Mouse (Mus musculus): ENCODE results near the gene 6430548M08Rik. TPM values are rescaled to one million over a fixed set of nuclear protein-coding genes. Genes with fewer than 3 reads are reported as not detected.

The 6430548M08Rik gene
- polyA plus RNA-seq, 1 experiment from 2014 or later = 2.8 TPM

DNA sequence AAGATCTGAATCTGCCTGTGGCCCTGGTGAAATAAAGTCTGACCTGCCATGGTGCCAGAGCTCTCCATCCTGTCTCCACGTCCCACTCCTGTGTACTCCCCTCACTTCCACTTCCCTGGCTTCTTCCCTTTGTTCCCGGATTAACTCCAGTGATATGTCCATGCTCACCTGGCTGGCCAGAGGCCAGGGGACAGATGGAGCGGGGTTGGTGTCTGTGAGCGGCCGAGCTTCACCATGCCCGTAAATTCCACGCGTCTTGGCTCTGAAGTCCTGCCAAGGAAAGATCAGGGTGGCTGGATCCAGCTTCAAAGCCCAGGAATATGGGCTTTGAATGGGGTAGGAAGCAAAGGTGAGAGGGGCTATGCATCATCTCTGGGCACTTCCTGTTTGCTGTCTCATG is 53.2 kb downstream of the 6430548M08Rik start:
- no peaks in the 10 kb centered on the region for H3K4me1 ChIP-seq (ENCODE audit: control insufficient read depth, insufficient read depth, low read length)

DNA sequence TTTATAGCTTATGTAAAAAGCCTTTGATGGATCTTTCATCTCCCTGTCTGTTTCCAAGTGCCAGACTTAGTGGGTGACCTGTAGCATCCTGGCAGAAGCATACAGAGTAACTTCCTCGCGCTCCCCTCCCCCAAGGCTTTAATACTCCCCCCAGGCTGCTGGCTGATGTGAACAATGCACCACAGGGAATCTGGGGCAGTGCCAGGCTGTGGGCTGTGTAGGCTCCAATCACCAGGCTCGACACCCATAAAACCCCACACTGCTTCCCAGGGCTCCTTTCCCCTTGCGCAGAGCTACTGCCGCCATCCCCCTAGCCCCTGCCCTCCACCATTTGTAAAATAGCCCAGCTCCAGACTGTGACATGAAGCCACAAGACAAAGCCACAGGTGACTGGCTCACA is 53.9 kb downstream of the 6430548M08Rik start:
- ATAC-seq (replicated peaks; ENCODE audit: insufficient number of reproducible peaks, low FRiP score, low TSS enrichment, low read depth) = no peak
- 31% methylated on average over 5 of the region's 5 CpGs for WGBS
- no peak overlapping the region for H3K4me3 ChIP-seq (ENCODE audit: low read depth, low read length)
- no peaks in the 10 kb centered on the region for H3K36me3 ChIP-seq (replicated peaks; ENCODE audit: control insufficient read depth, insufficient read depth, low read depth, low read length)
- H3K9ac ChIP-seq (replicated peaks; ENCODE audit: low read length) = no peak overlapping the region
- no peaks in the 10 kb centered on the region for H3K9me3 ChIP-seq (replicated peaks; ENCODE audit: control insufficient read depth, low read length)
- no peaks in the 10 kb centered on the region for H3K4me1 ChIP-seq (ENCODE audit: control insufficient read depth, insufficient read depth, low read length)
- H3K27ac ChIP-seq (replicated peaks; ENCODE audit: low read depth, low read length) = no peak overlapping the region
- no peak for DNase-seq (ENCODE audit: low spot score)
- no peak overlapping the region for H3K4me2 ChIP-seq (ENCODE audit: low read depth, low read length)
- no peaks in the 10 kb centered on the region for H3K27me3 ChIP-seq (ENCODE audit: control insufficient read depth, insufficient read depth, low read length)

More for the DNA sequence above, 53.2 kb downstream of the 6430548M08Rik start:
- Histone ChIP-seq H3K27ac (replicated peaks; ENCODE audit: low read depth, low read length) (no peak overlapping the region), H3K9me3 (replicated peaks; ENCODE audit: control insufficient read depth, low read length) (no peaks in the 10 kb centered on the region), H3K27me3 (ENCODE audit: control insufficient read depth, insufficient read depth, low read length) (no peaks in the 10 kb centered on the region), H3K4me3 (ENCODE audit: low read depth, low read length) (no peak overlapping the region), H3K36me3 (replicated peaks; ENCODE audit: control insufficient read depth, insufficient read depth, low read depth, low read length) (no peaks in the 10 kb centered on the region), H3K9ac (replicated peaks; ENCODE audit: low read length) (no peak overlapping the region), H3K4me2 (ENCODE audit: low read depth, low read length) (no peak overlapping the region)
- no peak for DNase-seq (ENCODE audit: low spot score)
- no peak for ATAC-seq (replicated peaks; ENCODE audit: insufficient number of reproducible peaks, low FRiP score, low TSS enrichment, low read depth)
- 91% methylated on average over 8 of the region's 8 CpGs for WGBS

DNA sequence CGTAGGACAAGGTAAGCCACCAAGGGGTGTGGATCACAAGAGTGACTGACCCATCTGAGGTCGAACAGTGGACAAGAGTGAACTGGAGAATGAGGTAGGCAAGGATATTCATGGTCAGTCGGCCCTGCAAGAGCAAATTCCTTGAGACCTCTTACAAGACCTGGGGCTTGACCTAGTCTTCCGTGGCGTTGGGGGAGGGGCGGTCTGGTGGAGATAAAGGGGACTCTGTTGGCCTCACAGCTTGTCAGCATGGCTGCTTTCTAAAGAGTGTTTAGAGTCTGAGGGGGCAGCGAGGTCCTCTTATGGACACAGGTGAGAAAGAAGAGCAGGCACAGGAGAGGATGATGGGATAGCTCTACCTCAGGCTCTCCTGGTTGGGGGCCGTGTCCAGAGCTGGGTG is 55.2 kb downstream of the 6430548M08Rik start:
- Histone ChIP-seq H3K4me3 (ENCODE audit: low read depth, low read length) (no peak overlapping the region), H3K27me3 (ENCODE audit: control insufficient read depth, insufficient read depth, low read length) (no peaks in the 10 kb centered on the region; the same call in 1 of the 2 replicates), H3K4me1 (ENCODE audit: control insufficient read depth, insufficient read depth, low read length) (no peaks in the 10 kb centered on the region), H3K36me3 (replicated peaks; ENCODE audit: control insufficient read depth, insufficient read depth, low read depth, low read length) (no peaks in the 10 kb centered on the region), H3K27ac (replicated peaks; ENCODE audit: low read depth, low read length) (no peak overlapping the region), H3K9me3 (replicated peaks; ENCODE audit: control insufficient read depth, low read length) (no peaks in the 10 kb centered on the region), H3K4me2 (ENCODE audit: low read depth, low read length) (no peak overlapping the region), H3K9ac (replicated peaks; ENCODE audit: low read length) (no peak overlapping the region)
- no peak for ATAC-seq (replicated peaks; ENCODE audit: insufficient number of reproducible peaks, low FRiP score, low TSS enrichment, low read depth)
- WGBS = 42% methylated on average over 8 of the region's 8 CpGs
- no peak for DNase-seq (ENCODE audit: low spot score)

DNA sequence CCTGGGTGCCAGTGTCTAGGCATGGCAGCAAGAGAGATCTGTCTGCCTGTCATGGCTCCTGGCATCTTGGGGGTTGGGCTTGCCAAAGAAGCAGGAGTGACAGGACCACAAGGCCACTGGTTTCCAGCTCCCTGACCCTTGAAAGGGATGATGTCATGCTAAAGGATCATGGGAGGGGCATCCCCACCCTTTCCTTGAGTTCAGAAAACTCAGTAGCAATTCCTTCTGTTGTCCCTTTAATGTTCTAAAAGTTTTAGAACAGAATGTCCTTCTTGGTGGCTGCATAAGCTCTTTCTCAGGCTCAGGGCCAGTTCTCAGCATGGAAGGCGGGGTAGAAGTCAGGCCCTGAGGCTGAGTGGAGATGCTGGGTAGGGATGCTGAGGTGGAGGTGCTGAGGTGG is 59.2 kb downstream of the 6430548M08Rik start:
- Histone ChIP-seq H3K36me3 (replicated peaks; ENCODE audit: control insufficient read depth, insufficient read depth, low read depth, low read length) (no peaks in the 10 kb centered on the region), H3K4me1 (ENCODE audit: control insufficient read depth, insufficient read depth, low read length) (peaks cover 16% of the 10 kb centered on the region), H3K4me2 (ENCODE audit: low read depth, low read length) (no peak overlapping the region), H3K4me3 (ENCODE audit: low read depth, low read length) (no peak overlapping the region), H3K27me3 (ENCODE audit: control insufficient read depth, insufficient read depth, low read length) (peaks cover 7% of the 10 kb centered on the region), H3K27ac (replicated peaks; ENCODE audit: low read depth, low read length) (no peak overlapping the region), H3K9ac (replicated peaks; ENCODE audit: low read length) (no peak overlapping the region), H3K9me3 (replicated peaks; ENCODE audit: control insufficient read depth, low read length) (no peaks in the 10 kb centered on the region)
- 70% methylated on average over 1 of the region's 1 CpGs for WGBS
- DNase-seq (ENCODE audit: low spot score) (no peak), ATAC-seq (replicated peaks; ENCODE audit: insufficient number of reproducible peaks, low FRiP score, low TSS enrichment, low read depth) (no peak)

DNA sequence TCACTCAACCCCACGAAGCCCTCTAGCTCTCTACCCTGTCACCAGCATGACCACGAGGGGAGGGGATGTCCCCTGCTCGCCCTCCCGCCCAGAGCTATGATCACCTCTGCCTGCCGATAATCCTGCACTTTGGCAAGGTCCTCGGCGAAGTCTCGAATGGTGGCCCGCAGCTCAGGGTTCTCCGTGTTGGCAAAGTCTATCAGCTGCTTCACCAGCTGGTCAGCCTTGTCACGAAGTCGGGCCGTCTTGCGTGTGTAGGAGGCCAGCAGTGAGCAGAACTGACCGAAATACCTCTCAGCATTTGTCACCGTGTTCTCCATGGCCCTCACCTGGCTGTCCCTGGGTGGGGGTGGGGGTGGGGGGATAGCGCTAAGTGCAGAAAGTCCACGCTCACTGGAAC is 60.7 kb downstream of the 6430548M08Rik start:
- no peak overlapping the region for H3K27ac ChIP-seq (replicated peaks; ENCODE audit: low read depth, low read length)
- peaks cover 7% of the 10 kb centered on the region for H3K27me3 ChIP-seq (ENCODE audit: control insufficient read depth, insufficient read depth, low read length)
- 39% methylated on average over 18 of the region's 18 CpGs for WGBS
- DNase-seq (ENCODE audit: low spot score) (no peak), ATAC-seq (replicated peaks; ENCODE audit: insufficient number of reproducible peaks, low FRiP score, low TSS enrichment, low read depth) (no peak)
- H3K4me1 ChIP-seq (ENCODE audit: control insufficient read depth, insufficient read depth, low read length) = peaks cover 16% of the 10 kb centered on the region
- H3K36me3 ChIP-seq (replicated peaks; ENCODE audit: control insufficient read depth, insufficient read depth, low read depth, low read length) = no peaks in the 10 kb centered on the region
- no peak overlapping the region for H3K4me3 ChIP-seq (ENCODE audit: low read depth, low read length)
- no peaks in the 10 kb centered on the region for H3K9me3 ChIP-seq (replicated peaks; ENCODE audit: control insufficient read depth, low read length)
- no peak overlapping the region for H3K9ac ChIP-seq (replicated peaks; ENCODE audit: low read length)
- no peak overlapping the region for H3K4me2 ChIP-seq (ENCODE audit: low read depth, low read length)

GRCm38 (mm10) chr8:120176605-120177004 is 62.7 kb downstream of the 6430548M08Rik start:
- Histone ChIP-seq H3K27me3 (ENCODE audit: control insufficient read depth, insufficient read depth, low read length) (peaks cover 7% of the 10 kb centered on the region), H3K9ac (replicated peaks; ENCODE audit: low read length) (no peak overlapping the region), H3K36me3 (replicated peaks; ENCODE audit: control insufficient read depth, insufficient read depth, low read depth, low read length) (no peaks in the 10 kb centered on the region), H3K4me1 (ENCODE audit: control insufficient read depth, insufficient read depth, low read length) (peaks cover 16% of the 10 kb centered on the region), H3K4me2 (ENCODE audit: low read depth, low read length) (peak overlapping the region; percentile 54), H3K27ac (replicated peaks; ENCODE audit: low read depth, low read length) (peak overlapping the region; percentile 52; the same call in 1 of the 2 replicates), H3K9me3 (replicated peaks; ENCODE audit: control insufficient read depth, low read length) (no peaks in the 10 kb centered on the region), H3K4me3 (ENCODE audit: low read depth, low read length) (no peak overlapping the region)
- 6% methylated on average over 4 of the region's 4 CpGs for WGBS
- 0 out of 2 replicates have a peak, but pooled peaks have one; percentile 2 for ATAC-seq (replicated peaks; ENCODE audit: insufficient number of reproducible peaks, low FRiP score, low TSS enrichment, low read depth)
- peak; percentile 9 for DNase-seq (ENCODE audit: low spot score)

DNA sequence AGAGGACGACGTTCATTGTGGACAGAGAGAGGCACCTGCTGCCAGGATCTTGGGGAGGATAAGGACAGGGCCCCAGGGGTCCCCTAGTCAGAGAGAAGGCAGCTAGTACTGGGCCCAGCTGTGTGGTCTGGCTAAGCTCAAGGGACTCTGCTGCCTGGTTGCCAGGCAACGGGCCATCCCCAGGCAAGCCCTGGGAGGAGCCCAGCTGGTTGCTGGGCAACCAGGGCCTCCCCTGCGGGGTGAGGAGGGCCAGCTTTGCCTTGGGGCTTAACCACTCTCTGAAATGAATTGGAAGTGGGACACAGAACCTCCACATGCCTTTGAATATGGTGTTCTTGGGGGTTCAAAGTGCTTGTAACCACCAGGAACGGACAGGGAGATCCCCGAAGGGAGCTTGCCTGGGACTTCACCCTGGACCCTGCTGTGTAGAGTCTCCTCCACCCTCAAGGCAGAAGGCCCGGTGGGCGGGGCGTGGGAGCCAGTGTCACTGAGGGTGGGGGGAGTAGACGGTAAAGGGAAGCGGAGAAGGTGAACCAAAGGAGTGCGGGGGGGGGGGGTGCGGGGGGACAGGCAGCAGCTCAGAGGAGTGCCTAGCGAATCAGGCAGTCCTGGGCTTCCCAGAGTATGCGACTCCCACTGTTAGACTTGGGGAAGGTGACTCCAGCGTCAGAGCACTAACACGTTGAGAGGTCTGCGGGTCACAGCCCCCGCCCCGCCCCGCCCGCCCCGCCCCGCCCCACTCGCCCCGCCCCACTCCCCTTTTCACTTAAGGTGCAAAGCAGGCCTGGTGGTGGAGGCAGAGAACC is 63.6 kb downstream of the 6430548M08Rik start, which contains the start of gene Fam92b:
Gene Fam92b (minus strand): TSS at position 149 of the 806 bp plus-strand sequence.
- peak; percentile 82 for ATAC-seq (replicated peaks; ENCODE audit: insufficient number of reproducible peaks, low FRiP score, low TSS enrichment, low read depth)
- H3K4me3 ChIP-seq (ENCODE audit: low read depth, low read length) = no peak within 1 kb of the TSS
- H3K4me1 ChIP-seq (ENCODE audit: control insufficient read depth, insufficient read depth, low read length) = peaks cover 16% of the 10 kb centered on the region
- peak within 1 kb of the TSS; percentile 54 for H3K4me2 ChIP-seq (ENCODE audit: low read depth, low read length)
- peak; percentile 91 for DNase-seq (ENCODE audit: low spot score)
- H3K27ac ChIP-seq (replicated peaks; ENCODE audit: low read depth, low read length) = peak within 1 kb of the TSS; percentile 67
- H3K9ac ChIP-seq (replicated peaks; ENCODE audit: low read length) = peak within 1 kb of the TSS; percentile 44
- H3K27me3 ChIP-seq (ENCODE audit: control insufficient read depth, insufficient read depth, low read length) = peaks cover 7% of the 10 kb centered on the region
- WGBS = under 1% methylated on average over 24 of the region's 26 CpGs
- no peaks in the 10 kb centered on the region for H3K9me3 ChIP-seq (replicated peaks; ENCODE audit: control insufficient read depth, low read length)
- no peaks in the 10 kb centered on the region for H3K36me3 ChIP-seq (replicated peaks; ENCODE audit: control insufficient read depth, insufficient read depth, low read depth, low read length)

DNA sequence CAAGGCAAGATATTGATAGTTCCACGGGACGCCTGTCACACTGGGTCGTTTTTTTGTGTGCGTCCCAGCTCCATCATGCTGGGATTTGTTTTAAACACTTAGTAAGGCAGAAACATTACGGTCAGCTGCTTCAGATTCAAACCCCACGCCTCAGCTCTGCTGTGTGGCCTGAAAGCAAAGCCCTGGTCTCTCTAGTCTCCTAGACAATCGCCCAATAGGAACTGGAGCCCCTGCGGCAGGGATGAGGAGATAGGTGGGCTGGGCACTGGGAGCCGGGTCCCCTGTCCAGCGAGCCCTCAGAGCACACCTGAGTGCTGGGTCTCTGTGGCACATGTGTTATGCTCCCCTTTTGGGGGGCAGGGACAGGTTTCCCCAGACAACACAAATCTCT is 64.2 kb downstream of the 6430548M08Rik start:
- Histone ChIP-seq H3K27ac (replicated peaks; ENCODE audit: low read depth, low read length) (no peak overlapping the region), H3K4me1 (ENCODE audit: control insufficient read depth, insufficient read depth, low read length) (peaks cover 16% of the 10 kb centered on the region), H3K9me3 (replicated peaks; ENCODE audit: control insufficient read depth, low read length) (no peaks in the 10 kb centered on the region), H3K9ac (replicated peaks; ENCODE audit: low read length) (peak overlapping the region; percentile 0; the same call in 1 of the 2 replicates), H3K27me3 (ENCODE audit: control insufficient read depth, insufficient read depth, low read length) (peaks cover 7% of the 10 kb centered on the region), H3K36me3 (replicated peaks; ENCODE audit: control insufficient read depth, insufficient read depth, low read depth, low read length) (no peaks in the 10 kb centered on the region), H3K4me2 (ENCODE audit: low read depth, low read length) (no peak overlapping the region; the same call in 1 of the 2 replicates), H3K4me3 (ENCODE audit: low read depth, low read length) (no peak overlapping the region)
- no peak for DNase-seq (ENCODE audit: low spot score)
- no peak for ATAC-seq (replicated peaks; ENCODE audit: insufficient number of reproducible peaks, low FRiP score, low TSS enrichment, low read depth)
- 6% methylated on average over 10 of the region's 10 CpGs for WGBS

All from embryonic facial prominence, embryonic 11.5 days (tissue).